Mouse (Mus musculus) layer of hippocampus, postnatal 14 days (tissue): ENCODE measurements around the gene Acrbp. TPM values are rescaled to one million over a fixed set of nuclear protein-coding genes. Genes with fewer than 3 reads are reported as not detected.
A peak's percentile ranks its signal among the peaks of the same experiment; 100 is the strongest.

Experiments used
- DNase-seq, 2 experiments: peaks; one replicate each; pipeline ENCODE4 v3.0.0; 2021 to 2022; ENCODE audit warnings: low spot score in 2 of 2, mixed read lengths in 1 of 2
- microRNA-seq, 2 experiments: library from miRNA; unstranded; fragments of <30 nt; microRNA quantifications; one replicate each; pipeline ENCODE4 v1.2.0; 2021
- total RNA-seq, 2 experiments: library from RNA; stranded (reverse); gene quantifications; 2 replicates each; pipeline ENCODE4 v1.2.3; 2021

The Acrbp gene
- total RNA-seq, 2 experiments from 2014 or later = 6.2 to 8.1 TPM

- no peak for DNase-seq
Observed at GRCm38 (mm10) chr6:125097951-125098350, 48.5 kb downstream of the Acrbp start.

- no peak for DNase-seq
Observed at GRCm38 (mm10) chr6:125098513-125098912, 49.0 kb downstream of the Acrbp start.

- DNase-seq = no peak
Observed at GRCm38 (mm10) chr6:125099421-125099971, 50.0 kb downstream of the Acrbp start.

GRCm38 (mm10) chr6:125101444-125101843 lies 52.0 kb downstream of the Acrbp start:
- DNase-seq = no peak

- DNase-seq = no peak
Observed at GRCm38 (mm10) chr6:125104223-125104622, 54.7 kb downstream of the Acrbp start.

- no peak for DNase-seq
Observed at GRCm38 (mm10) chr6:125107705-125108104, 58.2 kb downstream of the Acrbp start.

GRCm38 (mm10) chr6:125109371-125109770 lies 59.9 kb downstream of the Acrbp start:
- DNase-seq = no peak

- peak; percentile 48 to 70 for DNase-seq
Observed at GRCm38 (mm10) chr6:125110927-125111326, 61.4 kb downstream of the Acrbp start.

- no peak for DNase-seq
Observed at GRCm38 (mm10) chr6:125112553-125112952, 63.1 kb downstream of the Acrbp start.

Small RNAs within 50 kb of the gene (microRNA-seq; reads per million reads assigned to microRNA genes)
- 1.6 to 2.5 reads per million in 2 experiments for gene Mir7045

Other genes starting within 250 kb of the Acrbp start
- gene Spsb2, start 241.0 kb upstream of the Acrbp start, total RNA-seq = 1 to 10 TPM; 5.7 to 6.7 TPM
- 100 to 1,000 TPM; 578 to 579 TPM for gene Tpi1, start 235.4 kb upstream of the Acrbp start, total RNA-seq
- 100 to 1,000 TPM; 180 to 183 TPM for gene Usp5, start 220.2 kb upstream of the Acrbp start, total RNA-seq
- 1 to 10 TPM; 2.0 to 3.4 TPM for gene Cdca3, start 220.1 kb upstream of the Acrbp start, total RNA-seq
- gene Gnb3, start 209.4 kb upstream of the Acrbp start, total RNA-seq = under 1 TPM in 1 of 2 experiments, not detected in 1; 0.21 TPM
- 10 to 100 TPM; 24.7 to 24.8 TPM for gene P3h3, start 191.9 kb upstream of the Acrbp start, total RNA-seq
- gene Gpr162, start 185.7 kb upstream of the Acrbp start, total RNA-seq = 100 to 1,000 TPM; 180 to 193 TPM
- under 1 TPM; 0.29 to 0.58 TPM for gene Cd4, start 161.5 kb upstream of the Acrbp start, total RNA-seq
- gene Lag3, start 138.0 kb upstream of the Acrbp start, total RNA-seq = 1 to 10 TPM; 2.6 to 3.0 TPM
- gene Ptms, start 129.6 kb upstream of the Acrbp start, total RNA-seq = 1,000 to 10,000 TPM; 1,231 to 1,331 TPM
- gene Mlf2, start 118.3 kb upstream of the Acrbp start, total RNA-seq = 100 to 1,000 TPM; 681 to 696 TPM
- gene Cops7a, start 84.2 kb upstream of the Acrbp start, total RNA-seq = 100 to 1,000 TPM; 125 to 128 TPM
- 100 to 1,000 TPM; 119 to 120 TPM for gene Pianp, start 53.0 kb upstream of the Acrbp start, total RNA-seq
- gene Zfp384, start 40.5 kb upstream of the Acrbp start, total RNA-seq = 10 to 100 TPM; 41.9 to 49.2 TPM
- 10 to 100 TPM; 62.5 to 62.6 TPM for gene Ing4, start 9.9 kb upstream of the Acrbp start, total RNA-seq
- 1 to 10 TPM in 1 of 2 experiments, under 1 TPM in 1; 0.94 to 1.6 TPM for gene Lpar5, start 18.2 kb downstream of the Acrbp start, total RNA-seq
- gene Chd4, start 46.3 kb downstream of the Acrbp start, total RNA-seq = 100 to 1,000 TPM; 173 to 193 TPM
- 10 to 100 TPM; 29.2 to 30.5 TPM for gene Nop2, start 82.2 kb downstream of the Acrbp start, total RNA-seq
- gene Iffo1, start 95.6 kb downstream of the Acrbp start, total RNA-seq = 10 to 100 TPM; 64.7 to 73.2 TPM
- 1,000 to 10,000 TPM; 2,098 to 2,176 TPM for gene Gapdh, start 116.8 kb downstream of the Acrbp start, total RNA-seq
- 10 to 100 TPM; 26.8 to 29.8 TPM for gene Ncapd2, start 142.0 kb downstream of the Acrbp start, total RNA-seq
- 10 to 100 TPM; 67.7 to 74.4 TPM for gene Mrpl51, start 142.1 kb downstream of the Acrbp start, total RNA-seq
- gene Vamp1, start 165.9 kb downstream of the Acrbp start, total RNA-seq = 10 to 100 TPM; 49.3 to 62.7 TPM
- 1 to 10 TPM; 2.9 to 3.1 TPM for gene Tapbpl, start 182.2 kb downstream of the Acrbp start, total RNA-seq
- not detected for gene Cd27, start 187.3 kb downstream of the Acrbp start, total RNA-seq
- not detected for gene Tuba3a, start 236.4 kb downstream of the Acrbp start, total RNA-seq